Mouse (Mus musculus): ENCODE data around the gene Prkacb. TPM values are rescaled to one million over a fixed set of nuclear protein-coding genes. Genes with fewer than 3 reads are reported as not detected.
"Not testable (repeated sequence)": the region's sequence is repeated elsewhere in the genome, so short reads cannot be mapped to it uniquely, and the experiment has no call there.

Gene Prkacb
- total RNA-seq, 2 experiments from 2014 or later: 60.2 to 64.4 TPM

DNA sequence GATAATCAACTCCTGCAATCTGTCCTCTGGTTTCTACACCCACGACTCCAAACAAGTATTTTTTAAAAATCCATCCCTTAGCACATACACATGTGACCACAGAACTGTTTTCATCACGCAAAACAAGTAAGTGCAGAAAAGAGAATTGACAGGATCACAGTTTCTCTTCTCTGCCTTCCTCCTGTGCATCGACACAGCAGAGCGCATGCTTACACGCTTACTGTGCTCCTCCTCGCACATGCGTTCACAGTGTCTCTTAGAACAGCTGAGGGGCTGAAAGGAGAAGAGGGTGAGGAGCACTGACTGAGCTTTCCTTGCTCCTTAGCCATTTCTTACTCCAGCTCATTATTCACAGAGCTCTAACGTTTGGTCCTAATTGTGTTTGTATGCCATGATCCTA lies 33.9 kb downstream of the Prkacb start:
- DNase-seq: no peak

DNA sequence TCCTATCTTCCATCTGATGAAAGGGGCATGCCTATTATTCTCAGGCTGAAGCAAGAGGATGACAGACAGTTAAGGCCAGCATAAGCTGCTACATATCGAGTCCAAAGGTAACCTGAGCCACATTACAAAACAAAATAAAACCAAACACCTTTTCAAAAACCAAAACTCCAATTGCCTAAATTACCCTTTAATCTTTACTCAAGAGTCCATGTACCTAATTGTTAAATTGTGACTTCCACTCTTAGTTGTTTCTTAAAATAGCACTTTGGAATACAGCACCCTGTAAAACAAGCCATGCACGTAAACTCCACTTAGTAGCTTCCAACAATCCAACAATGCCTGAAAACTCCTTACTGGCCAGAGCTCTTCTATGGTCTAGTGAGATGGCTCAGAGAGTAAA lies 34.3 kb downstream of the Prkacb start:
- no peak for DNase-seq

DNA sequence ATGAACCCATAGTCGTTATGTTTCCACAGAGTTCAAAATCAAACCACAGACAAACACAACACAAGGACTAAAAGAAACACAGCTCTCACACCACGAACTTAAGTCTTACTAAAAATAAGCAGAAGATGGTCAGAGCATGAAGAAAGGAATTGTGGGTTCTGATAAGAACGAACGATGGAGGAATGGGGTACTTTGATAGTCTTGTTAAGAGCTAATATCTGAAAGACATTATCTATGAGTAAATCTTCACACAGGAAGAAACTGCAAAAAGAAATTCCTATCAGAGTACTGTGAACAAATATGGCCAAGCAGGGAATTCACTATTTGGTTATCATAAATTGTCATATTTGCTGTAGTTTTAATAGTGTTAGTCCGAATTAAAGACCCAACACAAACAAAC lies 36.1 kb downstream of the Prkacb start:
- no peak for DNase-seq

DNA sequence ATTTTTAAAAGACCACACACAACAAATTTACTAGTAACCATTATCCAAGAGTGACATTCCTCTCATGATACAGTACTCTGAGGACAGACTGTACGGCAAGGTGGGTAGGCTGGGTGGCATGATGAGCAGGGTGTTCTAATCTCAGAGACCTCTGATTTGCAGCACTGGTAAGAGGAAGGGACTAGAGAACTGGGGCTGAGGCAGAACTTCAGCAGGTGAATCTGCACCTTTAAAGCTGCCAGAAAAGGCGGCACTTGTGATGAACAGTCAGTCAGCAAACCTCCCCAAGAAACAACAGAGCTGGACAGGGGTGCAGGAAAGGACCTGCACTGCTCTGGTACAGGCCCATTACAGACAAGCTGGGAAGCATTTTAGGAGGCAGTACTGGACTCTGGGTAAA lies 41.9 kb downstream of the Prkacb start:
- no peak for DNase-seq

DNA sequence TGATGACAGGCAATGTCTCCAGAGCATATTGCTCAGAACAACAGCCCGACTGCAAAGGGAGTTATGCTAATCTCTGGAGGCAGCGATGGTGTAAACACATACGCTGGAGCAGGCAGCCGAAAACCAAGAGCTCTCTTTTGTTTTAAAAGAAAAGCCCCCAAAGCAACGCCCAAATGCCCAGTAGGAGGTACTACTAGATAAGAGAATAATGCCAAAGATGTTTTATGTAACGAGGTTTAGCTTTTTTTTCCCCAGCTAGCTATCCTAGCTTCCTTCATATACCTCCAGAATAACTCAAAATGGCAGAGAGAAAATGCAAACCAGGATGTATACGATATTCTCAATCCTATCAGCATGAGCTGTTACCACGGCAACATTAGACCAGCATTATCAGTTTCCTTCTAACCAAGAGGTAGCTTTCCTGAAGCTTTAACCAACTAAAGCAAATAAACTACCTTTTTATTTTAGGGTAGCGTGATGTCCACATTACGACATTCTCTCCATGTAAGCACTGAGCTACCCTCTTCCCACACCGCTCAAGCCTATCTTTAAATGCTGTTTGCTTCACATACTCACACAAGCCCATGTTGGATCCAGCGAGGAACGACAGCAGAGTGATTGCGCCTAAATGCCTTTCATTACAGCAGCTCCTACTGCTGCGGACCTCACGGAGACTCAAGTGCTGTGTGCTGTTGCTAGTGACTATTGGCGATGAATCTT lies 42.7 kb downstream of the Prkacb start:
- no peak for DNase-seq

DNA sequence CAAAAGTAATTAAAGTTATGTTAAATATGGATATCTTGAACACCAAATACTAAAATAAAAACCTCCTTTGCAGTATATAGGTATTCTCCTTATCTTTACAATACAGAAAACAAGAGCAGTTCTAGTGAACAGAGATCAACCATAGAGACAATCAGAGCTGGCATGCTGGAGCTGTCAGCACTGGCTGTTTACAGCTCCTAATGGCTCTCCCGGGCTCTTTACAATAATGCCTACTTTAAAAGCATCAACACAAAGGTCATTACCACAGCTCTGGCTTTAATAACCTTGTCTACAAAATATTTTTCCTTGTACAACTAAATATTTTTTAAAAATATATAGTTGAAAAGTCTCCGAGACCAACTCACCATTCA lies 43.2 kb downstream of the Prkacb start:
- no peak for DNase-seq

DNA sequence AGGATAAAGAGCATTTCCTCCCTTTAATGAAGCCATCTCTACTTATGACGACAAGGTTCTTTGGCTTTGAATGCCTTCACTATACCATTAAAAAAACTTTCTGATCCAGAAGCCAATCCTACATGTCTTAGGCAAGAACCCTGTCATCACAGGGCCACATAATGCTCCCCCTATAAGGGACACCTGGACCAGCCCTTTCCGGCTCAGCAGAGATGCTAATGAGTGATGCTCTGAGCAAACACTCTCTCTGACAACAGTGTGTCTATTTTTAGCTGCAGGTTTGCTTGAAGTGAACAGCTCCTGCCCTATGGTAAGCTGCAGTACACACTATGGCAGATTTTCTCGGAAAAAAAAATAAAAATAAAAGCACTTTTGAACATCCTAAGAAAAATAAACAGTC lies 43.9 kb downstream of the Prkacb start:
- no peak for DNase-seq

DNA sequence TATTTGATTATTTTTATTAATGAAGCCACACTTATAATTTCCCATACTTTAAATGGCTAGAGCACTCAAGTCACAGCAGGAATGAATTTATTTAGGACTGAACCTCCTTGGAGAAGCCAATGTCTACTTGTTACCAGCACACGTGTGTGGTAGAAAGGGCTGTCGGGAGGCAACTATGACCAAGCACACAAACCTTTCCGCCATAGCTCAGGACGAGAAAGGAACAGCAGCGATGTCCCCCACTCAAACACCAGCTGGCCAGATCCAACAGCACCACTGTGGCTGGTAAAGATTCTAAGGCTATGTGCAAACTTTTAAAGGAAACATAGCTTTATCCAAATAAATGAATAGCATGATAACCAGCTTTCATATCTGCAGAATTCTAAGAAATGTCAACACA lies 44.4 kb downstream of the Prkacb start:
- DNase-seq: no peak

DNA sequence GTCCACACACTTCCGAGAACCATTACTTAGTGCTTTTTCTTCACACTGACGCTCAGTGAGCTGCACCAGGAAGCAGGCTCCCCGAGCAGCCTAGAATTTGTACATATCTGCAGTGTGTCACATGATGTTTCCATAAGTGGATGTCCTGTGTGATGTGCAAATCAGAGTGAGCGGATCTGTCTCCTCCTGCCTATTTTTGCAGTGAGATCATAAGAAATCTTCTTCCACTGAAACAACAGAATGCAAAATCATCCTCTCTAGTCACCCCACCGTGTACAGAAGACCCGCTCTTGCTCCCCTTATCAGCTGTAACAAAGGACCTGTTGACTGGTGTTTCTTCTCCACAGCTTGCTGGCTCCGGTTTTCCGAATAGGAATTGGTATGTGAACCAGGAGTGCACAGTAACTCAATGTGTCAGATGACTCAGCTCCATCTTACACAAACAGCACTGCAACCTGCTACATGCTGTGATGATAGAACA lies 46.0 kb downstream of the Prkacb start:
- no peak for DNase-seq

DNA sequence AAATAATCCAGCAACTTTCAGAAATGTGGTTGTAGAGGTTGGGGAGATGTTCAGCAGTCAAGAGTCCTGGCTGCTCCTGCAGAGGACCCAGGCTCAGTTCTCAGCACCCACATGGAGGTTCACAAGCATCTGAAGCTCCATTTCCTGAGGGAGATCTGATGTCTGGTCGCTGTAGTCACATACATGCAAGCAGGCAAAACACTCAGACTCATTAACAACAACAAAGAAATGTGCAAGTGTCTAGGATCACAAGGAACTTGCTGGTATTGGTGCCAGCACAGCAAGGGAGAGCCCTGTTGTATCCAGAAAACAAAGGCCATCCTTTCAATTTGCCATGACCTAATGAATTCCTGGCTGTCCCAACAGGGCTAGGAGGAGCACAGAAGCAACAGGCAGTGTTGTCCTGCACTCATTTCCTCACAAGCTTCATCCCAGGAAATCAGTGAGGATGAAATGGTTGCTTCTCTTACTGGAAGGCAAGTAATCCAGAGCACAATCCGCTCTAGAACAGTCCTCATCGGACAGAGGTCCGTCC lies 46.7 kb downstream of the Prkacb start:
- DNase-seq: no peak

DNA sequence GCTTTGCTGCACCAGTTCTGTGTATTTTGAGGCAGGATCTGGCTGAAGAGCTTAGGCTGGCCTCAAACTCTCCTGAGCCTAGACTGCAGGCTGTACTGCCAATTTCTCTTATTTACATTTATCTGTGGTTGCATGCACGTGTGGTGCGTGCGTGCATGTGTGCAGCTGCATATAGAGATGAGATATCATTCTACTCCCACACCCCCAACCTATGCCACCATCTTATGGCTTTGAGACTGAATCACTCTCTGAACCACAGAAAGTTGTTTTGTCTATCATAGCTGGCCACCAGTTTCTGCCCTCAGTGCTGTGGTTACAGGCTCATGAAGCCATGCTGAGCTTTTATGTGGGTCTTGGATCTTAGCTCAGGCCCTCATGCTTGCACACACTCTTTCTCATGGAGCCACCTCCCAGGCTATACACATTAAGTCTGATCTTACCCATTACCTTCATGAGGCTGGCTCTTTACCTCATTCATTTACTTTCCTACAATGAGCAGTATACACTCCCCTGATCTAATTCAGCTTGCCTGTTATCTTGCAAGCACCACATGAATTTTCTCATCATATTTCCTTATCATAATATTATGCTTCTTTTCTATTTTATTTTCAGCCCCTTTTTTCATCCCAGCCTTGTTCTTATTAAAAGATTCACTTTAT lies 47.8 kb downstream of the Prkacb start:
- no peak for DNase-seq

DNA sequence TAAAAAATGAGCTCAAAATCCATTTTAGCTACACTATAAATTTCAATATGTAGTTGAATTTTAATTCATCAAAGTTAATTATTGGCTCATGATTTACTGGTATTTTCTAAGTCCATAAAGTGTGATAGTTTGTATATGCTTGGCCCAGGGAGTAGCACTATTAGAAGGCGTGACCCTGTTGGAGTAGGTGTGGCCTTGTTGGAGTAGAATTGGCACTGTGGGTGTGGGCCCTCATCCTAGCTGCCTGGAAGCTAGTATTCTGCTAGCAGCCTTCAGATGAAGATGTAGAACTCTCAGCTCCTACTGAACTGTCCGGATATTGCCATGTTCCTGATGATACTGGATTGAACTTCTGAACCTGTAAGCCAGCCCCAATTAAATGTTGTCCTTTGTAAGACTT lies 49.7 kb downstream of the Prkacb start:
- not testable (repeated sequence) for DNase-seq

DNA sequence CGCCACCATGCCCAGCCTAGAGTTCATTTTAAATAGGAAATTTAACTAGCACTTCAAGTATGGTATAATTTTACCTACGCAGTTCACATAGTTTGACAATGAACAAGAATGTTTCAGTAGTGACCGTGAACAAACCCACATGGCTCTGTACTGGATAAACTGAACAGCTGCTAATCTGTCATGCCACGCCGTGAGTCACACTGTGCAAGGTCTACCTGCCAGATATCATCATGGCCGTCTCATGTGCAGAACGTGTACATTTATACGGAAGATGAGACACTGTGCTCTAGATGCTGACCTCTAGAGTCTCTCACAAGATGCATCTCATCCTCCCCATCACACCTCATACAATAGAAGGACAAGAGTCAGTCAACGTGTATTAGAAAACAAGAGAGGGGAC lies 51.5 kb downstream of the Prkacb start:
- no peak for DNase-seq

DNA sequence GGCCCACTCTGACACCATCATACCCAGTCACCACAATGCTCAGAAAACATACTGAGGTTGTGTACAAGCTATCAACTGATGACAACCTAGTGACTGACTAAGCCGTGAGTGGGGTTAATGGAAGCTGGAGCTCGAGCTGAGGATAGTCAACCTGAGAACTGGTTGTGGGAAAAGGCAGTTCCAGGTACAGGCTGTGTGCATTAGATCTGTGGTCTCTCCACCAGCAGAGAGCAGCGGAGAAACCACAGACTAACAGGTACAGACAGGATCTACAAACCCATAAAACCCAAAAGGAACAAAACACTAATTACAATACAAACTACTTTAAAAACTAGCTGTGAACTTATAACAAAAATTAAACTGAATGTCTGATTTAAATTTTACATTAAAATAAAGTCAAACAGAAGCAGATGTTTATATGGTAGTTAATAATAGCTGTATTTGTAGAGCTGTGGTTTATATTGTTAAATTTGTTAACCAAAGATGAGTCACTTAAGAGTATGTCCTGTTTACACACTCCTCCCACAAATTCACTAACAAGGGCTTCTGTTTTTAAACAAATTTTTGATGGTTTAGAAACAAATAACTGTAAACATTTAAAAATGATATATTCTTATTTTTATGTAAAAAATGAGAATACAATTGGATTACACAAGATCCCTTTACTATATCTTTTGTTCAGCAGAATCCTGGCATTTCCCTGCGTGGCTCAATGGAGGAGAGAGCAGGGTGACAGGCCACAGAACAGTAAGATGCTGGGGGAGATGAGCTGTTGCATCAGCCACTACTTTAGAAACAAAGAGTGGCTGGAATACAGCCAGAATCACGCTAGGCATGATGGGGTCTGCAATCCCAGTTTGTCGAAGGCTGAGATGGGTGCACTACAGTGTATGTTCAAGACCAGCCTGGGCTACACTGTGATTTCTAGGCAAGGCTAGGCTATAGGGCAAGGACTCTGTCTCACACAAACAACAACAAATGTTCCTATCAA lies 54.5 kb downstream of the Prkacb start:
- DNase-seq: no peak

DNA sequence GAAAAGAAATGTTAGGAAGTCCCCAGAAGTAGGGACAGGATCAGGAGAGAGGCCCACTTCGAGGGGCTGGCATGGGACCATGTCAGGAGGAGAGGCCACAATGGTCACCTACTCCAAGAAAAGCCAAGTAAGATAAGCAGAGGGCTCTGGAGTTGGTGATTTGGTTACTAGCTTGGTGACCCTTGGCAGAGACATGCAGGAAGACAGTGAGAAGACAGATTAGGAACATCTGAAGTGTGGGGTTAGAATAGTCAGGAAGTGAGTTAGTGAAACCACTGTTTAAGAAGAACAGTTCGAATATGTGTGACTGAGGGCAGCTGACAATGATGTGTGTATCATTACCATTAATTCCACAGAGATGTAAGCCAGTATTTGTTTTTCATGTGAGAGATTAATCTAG lies 58.5 kb downstream of the Prkacb start:
- DNase-seq: no peak

DNA sequence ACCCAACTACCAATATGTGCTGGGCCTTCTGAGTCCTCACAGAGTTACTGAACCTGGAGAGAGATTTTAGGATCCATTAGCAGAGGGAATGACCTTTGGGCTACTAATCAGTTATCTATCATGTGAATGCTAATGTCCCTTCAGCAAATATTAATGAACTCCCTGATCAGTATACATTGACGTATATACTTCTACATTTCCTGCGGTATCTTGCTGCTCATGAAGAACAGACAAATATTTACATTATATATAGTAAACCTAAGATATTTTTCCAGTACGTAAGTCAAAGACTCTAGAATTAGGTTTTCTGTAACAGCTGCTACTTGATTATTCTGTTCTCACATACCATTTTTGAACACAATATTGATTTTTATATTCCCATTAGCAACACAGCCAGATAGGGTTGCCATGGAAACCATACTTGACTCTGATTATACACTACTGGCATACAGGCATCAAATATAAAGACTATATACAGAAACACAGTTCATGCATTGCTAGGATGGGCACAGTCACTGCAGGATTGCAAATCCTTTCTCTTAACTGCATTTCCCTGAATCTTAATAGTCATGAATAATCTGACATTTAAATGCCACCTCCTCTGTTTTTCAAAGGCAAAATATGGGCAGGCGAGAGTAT lies 71.1 kb downstream of the Prkacb start:
- no peak for DNase-seq

DNA sequence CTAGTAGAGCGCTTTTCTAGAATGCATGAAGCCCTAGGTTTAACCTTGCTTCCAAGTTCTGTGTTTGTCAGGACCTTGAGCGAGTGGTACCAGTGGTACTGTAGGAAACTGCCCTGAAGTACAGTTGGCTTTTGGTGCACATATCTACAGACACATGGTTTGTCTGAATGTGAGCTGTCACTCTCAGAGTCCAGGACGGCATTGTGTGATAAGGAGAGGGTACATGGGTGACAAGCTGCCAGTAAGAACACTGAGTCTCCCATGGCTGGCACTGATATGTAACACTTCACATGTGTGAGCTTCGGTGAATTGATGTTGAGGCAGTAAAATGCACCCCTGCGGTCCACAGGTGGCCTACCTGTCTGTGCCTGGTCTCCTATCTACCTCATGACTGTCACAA lies 71.6 kb downstream of the Prkacb start:
- no peak for DNase-seq

DNA sequence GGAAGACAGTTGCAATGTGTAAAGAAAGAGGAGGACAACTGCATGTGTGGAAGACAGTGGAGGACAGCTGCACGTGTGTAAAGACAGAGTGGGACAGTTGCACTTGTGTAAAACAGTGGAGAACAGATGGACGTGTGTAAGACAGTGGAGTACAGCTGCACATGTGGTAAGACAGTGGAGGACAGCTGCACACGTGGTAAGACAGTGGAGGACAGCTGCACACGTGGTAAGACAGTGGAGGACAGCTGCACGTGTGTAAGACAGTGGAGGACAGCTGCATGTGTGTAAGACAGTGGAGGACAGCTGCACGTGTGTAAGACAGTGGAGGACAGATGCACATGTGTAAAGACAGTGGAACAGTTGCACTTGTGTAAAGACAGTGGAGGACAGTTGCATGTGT lies 76.6 kb downstream of the Prkacb start:
- DNase-seq: not testable (repeated sequence)

DNA sequence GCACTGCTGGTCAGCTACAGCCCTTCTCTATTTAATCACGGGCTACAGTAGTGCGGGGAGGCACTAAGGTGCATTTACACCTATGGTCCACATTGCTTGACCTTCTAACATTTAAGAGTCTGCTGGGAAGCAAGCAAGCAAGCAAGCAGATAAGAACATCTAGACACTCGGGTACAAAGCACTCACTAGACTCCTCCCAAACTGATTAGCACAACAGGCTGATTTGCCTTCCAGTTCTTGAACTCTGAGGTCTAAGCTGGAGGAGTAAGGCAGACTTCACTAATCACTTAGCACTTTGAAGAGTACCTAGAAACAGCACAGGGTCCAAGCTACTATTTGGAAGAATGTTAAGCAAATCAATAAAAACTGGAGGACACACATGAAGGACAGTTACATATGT lies 77.1 kb downstream of the Prkacb start:
- no peak for DNase-seq

DNA sequence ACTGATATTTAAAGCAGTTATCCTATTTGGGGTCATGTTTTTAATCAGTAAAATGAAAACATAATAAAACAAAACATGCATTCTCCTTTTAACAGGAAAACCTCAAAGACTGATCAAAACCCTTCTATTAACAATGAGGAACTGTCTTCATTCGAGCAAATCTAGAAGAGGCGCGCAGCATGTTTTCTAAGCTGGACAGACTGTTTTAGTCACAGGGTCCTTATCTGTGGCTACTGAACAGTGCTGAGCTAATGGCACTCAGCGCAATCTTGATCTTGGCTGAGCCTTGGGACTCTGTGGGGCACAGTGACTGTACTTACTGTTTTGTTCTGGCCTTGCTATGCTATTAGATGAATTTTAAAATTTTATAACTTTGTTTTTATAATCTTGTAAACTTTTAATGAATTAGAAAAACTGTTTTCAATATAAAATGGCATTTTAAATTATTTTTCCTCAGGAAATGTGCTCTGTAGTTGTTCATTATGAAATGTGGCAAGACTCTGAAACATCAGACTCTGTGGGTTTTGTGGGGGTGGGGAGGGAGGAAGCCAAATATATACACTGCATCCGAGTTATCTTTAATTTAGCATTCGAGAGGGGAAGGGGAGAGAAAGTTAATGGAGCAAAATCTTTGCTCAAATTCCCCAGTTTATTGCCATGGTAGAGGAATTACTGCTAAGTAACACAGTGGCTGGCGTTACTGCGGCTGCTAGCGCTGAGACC lies 77.7 kb downstream of the Prkacb start:
- DNase-seq: no peak

DNA sequence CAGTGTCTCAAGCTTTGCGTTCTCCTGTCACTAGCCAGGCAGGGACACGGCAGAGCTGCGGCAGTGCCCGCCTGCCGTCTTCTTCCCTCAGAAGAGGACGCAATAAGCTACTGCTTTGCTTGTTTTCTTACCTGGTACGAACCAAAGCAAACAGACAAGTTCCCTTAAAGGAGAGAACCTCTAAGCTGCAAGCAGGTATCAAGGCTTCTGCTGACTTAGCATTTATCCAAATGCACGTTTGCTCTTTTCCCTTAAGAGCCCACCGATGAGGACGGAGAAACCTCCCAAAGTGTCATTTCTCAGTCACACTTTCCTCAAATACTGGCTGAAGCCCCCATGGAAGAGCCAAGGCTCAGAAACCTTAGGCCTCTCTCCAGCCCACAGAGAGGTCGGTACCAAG lies 81.3 kb downstream of the Prkacb start:
- DNase-seq: no peak

Data from gastrocnemius, postnatal 10 days (tissue).